Mouse (Mus musculus) limb, embryonic 12.5 days (tissue): ENCODE measurements around the gene Slc24a3. TPM values are rescaled to one million over a fixed set of nuclear protein-coding genes. Genes with fewer than 3 reads are reported as not detected.

ENCODE experiments used
- ATAC-seq: fragments of 200-750 bp; cut with Nextera tagmentation; 2 replicates; pipeline ENCODE4 v1.8.0; 2017; ENCODE audit warnings: low read depth, moderate TSS enrichment; ENCODE audit not compliant: insufficient number of reproducible peaks, insufficient read depth, low FRiP score, low TSS enrichment
- H3K27ac ChIP-seq: fragments of 300-500 bp; sonication (generic); 2 replicates; pipeline ENCODE4 v1.5.1; 2016; ENCODE audit warnings: mild to moderate bottlenecking, moderate library complexity
- H3K27me3 ChIP-seq: fragments of 300-500 bp; sonication (generic); 2 replicates; pipeline ENCODE4 v1.6.1; 2016; ENCODE audit warnings: mild to moderate bottlenecking, moderate library complexity
- H3K36me3 ChIP-seq: fragments of 300-500 bp; sonication (generic); 2 replicates; pipeline ENCODE4 v1.6.1; 2016; ENCODE audit warnings: mild to moderate bottlenecking, moderate library complexity
- H3K4me1 ChIP-seq: fragments of 300-500 bp; sonication (generic); replicated peaks from 2 replicates; pipeline ENCODE4 v1.6.1; 2016
- H3K4me2 ChIP-seq: fragments of 300-500 bp; sonication (generic); 2 replicates; pipeline ENCODE4 v1.6.1; 2016; ENCODE audit warnings: mild to moderate bottlenecking, moderate library complexity
- H3K4me3 ChIP-seq: fragments of 300-500 bp; sonication (generic); replicated peaks from 2 replicates; pipeline ENCODE4 v1.5.1; 2016; ENCODE audit warnings: mild to moderate bottlenecking
- H3K9ac ChIP-seq: fragments of 300-500 bp; sonication (generic); replicated peaks from 2 replicates; pipeline ENCODE4 v1.6.1; 2016; ENCODE audit warnings: mild to moderate bottlenecking, moderate library complexity
- H3K9me3 ChIP-seq: fragments of 300-500 bp; sonication (generic); 2 replicates; pipeline ENCODE4 v1.6.1; 2016; ENCODE audit warnings: mild to moderate bottlenecking, moderate library complexity
- WGBS: fragments of 180-500 bp; shearing (Covaris S2); methylation state at CpG from one replicate; pipeline ENCODE4 v1.1.7; 2016; 5-methylcytosine and 5-hydroxymethylcytosine counted together
- polyA plus RNA-seq: library from polyadenylated mRNA; unstranded; fragments of >200 nt; fragmentation: Nextera tagmentation; extraction: Ambion mirVana; gene quantifications from 2 replicates; pipeline ENCODE4 v1.2.1, GENCODE M21; 2016

Slc24a3 gene
- polyA plus RNA-seq, 1 experiment from 2014 or later: 1.3 TPM

- Histone ChIP-seq H3K36me3 (no peaks in the 10 kb centered on the region), H3K4me1 (no peaks in the 10 kb centered on the region), H3K27me3 (no peaks in the 10 kb centered on the region), H3K27ac (no peak overlapping the region), H3K9ac (no peak overlapping the region), H3K4me3 (no peak overlapping the region), H3K9me3 (no peaks in the 10 kb centered on the region), H3K4me2 (no peak overlapping the region)
- WGBS: 95% methylated on average over 11 of the region's 11 CpGs
- no peak for ATAC-seq
Observed at GRCm38 (mm10) chr2:145213587-145213986, 46.0 kb downstream of the Slc24a3 start.

GRCm38 (mm10) chr2:145214086-145214831, 46.7 kb downstream of the Slc24a3 start:
- H3K36me3 ChIP-seq: no peaks in the 10 kb centered on the region

GRCm38 (mm10) chr2:145216580-145216979, 49.0 kb downstream of the Slc24a3 start:
- ATAC-seq: no peak
- WGBS: 32% methylated on average over 2 of the region's 2 CpGs

More at GRCm38 (mm10) chr2:145214086-145214831, 46.7 kb downstream of the Slc24a3 start:
- 78% methylated on average over 8 of the region's 8 CpGs for WGBS
- Histone ChIP-seq H3K9ac (no peak overlapping the region), H3K4me1 (no peaks in the 10 kb centered on the region), H3K4me2 (no peak overlapping the region), H3K27me3 (no peaks in the 10 kb centered on the region), H3K9me3 (no peaks in the 10 kb centered on the region), H3K27ac (no peak overlapping the region), H3K4me3 (no peak overlapping the region)
- no peak for ATAC-seq

GRCm38 (mm10) chr2:145217422-145217821, 49.9 kb downstream of the Slc24a3 start:
- no peak for ATAC-seq
- 93% methylated on average over 2 of the region's 2 CpGs for WGBS
- H3K27ac ChIP-seq: no peak overlapping the region
- H3K9me3 ChIP-seq: no peaks in the 10 kb centered on the region
- H3K4me3 ChIP-seq: no peak overlapping the region
- H3K27me3 ChIP-seq: no peaks in the 10 kb centered on the region
- no peaks in the 10 kb centered on the region for H3K36me3 ChIP-seq
- no peak overlapping the region for H3K4me2 ChIP-seq
- no peak overlapping the region for H3K9ac ChIP-seq
- H3K4me1 ChIP-seq: no peaks in the 10 kb centered on the region

More at GRCm38 (mm10) chr2:145216580-145216979, 49.0 kb downstream of the Slc24a3 start:
- H3K27me3 ChIP-seq: no peaks in the 10 kb centered on the region
- H3K4me2 ChIP-seq: no peak overlapping the region
- H3K9ac ChIP-seq: no peak overlapping the region
- H3K27ac ChIP-seq: no peak overlapping the region
- no peak overlapping the region for H3K4me3 ChIP-seq
- no peaks in the 10 kb centered on the region for H3K9me3 ChIP-seq
- H3K36me3 ChIP-seq: no peaks in the 10 kb centered on the region
- no peaks in the 10 kb centered on the region for H3K4me1 ChIP-seq

GRCm38 (mm10) chr2:145219246-145219645, 51.7 kb downstream of the Slc24a3 start:
- Histone ChIP-seq H3K4me1 (no peaks in the 10 kb centered on the region), H3K4me2 (no peak overlapping the region), H3K9ac (no peak overlapping the region), H3K9me3 (no peaks in the 10 kb centered on the region), H3K4me3 (no peak overlapping the region), H3K27ac (no peak overlapping the region), H3K36me3 (no peaks in the 10 kb centered on the region), H3K27me3 (no peaks in the 10 kb centered on the region)
- no peak for ATAC-seq
- WGBS: 76% methylated on average over 6 of the region's 6 CpGs

GRCm38 (mm10) chr2:145223646-145224045, 56.1 kb downstream of the Slc24a3 start:
- Histone ChIP-seq H3K27ac (no peak overlapping the region), H3K9me3 (no peaks in the 10 kb centered on the region), H3K4me2 (no peak overlapping the region), H3K9ac (no peak overlapping the region), H3K4me3 (no peak overlapping the region), H3K27me3 (no peaks in the 10 kb centered on the region), H3K36me3 (no peaks in the 10 kb centered on the region), H3K4me1 (no peaks in the 10 kb centered on the region)
- no peak for ATAC-seq
- 73% methylated on average over 4 of the region's 4 CpGs for WGBS

- H3K36me3 ChIP-seq: no peaks in the 10 kb centered on the region
- no peak overlapping the region for H3K9ac ChIP-seq
- no peak for ATAC-seq
- H3K27ac ChIP-seq: no peak overlapping the region
- no peak overlapping the region for H3K4me3 ChIP-seq
- no peaks in the 10 kb centered on the region for H3K4me1 ChIP-seq
- H3K9me3 ChIP-seq: no peaks in the 10 kb centered on the region
- 56% methylated on average over 3 of the region's 3 CpGs for WGBS
- H3K4me2 ChIP-seq: no peak overlapping the region
- no peaks in the 10 kb centered on the region for H3K27me3 ChIP-seq
Observed at GRCm38 (mm10) chr2:145225640-145226039, 58.1 kb downstream of the Slc24a3 start.

GRCm38 (mm10) chr2:145226100-145226499, 58.5 kb downstream of the Slc24a3 start:
- no peaks in the 10 kb centered on the region for H3K27me3 ChIP-seq
- no peaks in the 10 kb centered on the region for H3K36me3 ChIP-seq

GRCm38 (mm10) chr2:145227351-145227750, 59.8 kb downstream of the Slc24a3 start:
- 93% methylated on average over 5 of the region's 5 CpGs for WGBS
- no peak overlapping the region for H3K9ac ChIP-seq
- no peaks in the 10 kb centered on the region for H3K4me1 ChIP-seq
- no peaks in the 10 kb centered on the region for H3K9me3 ChIP-seq
- no peak overlapping the region for H3K4me2 ChIP-seq
- H3K4me3 ChIP-seq: no peak overlapping the region
- no peak overlapping the region for H3K27ac ChIP-seq
- no peaks in the 10 kb centered on the region for H3K27me3 ChIP-seq
- ATAC-seq: no peak
- H3K36me3 ChIP-seq: no peaks in the 10 kb centered on the region

More at GRCm38 (mm10) chr2:145226100-145226499, 58.5 kb downstream of the Slc24a3 start:
- Histone ChIP-seq H3K4me2 (no peak overlapping the region), H3K9ac (no peak overlapping the region), H3K27ac (no peak overlapping the region), H3K4me3 (no peak overlapping the region), H3K4me1 (no peaks in the 10 kb centered on the region), H3K9me3 (no peaks in the 10 kb centered on the region)
- ATAC-seq: no peak
- 89% methylated on average over 1 of the region's 1 CpGs for WGBS

GRCm38 (mm10) chr2:145232764-145233484, 65.4 kb downstream of the Slc24a3 start:
- 52% methylated on average over 6 of the region's 6 CpGs for WGBS

GRCm38 (mm10) chr2:145233547-145234398, 66.2 kb downstream of the Slc24a3 start:
- no peak for ATAC-seq
- Histone ChIP-seq H3K4me3 (no peak overlapping the region), H3K4me1 (peaks cover 10% of the 10 kb centered on the region), H3K27me3 (no peaks in the 10 kb centered on the region), H3K4me2 (no peak overlapping the region), H3K36me3 (no peaks in the 10 kb centered on the region), H3K27ac (no peak overlapping the region), H3K9me3 (no peaks in the 10 kb centered on the region), H3K9ac (no peak overlapping the region)
- 67% methylated on average over 7 of the region's 7 CpGs for WGBS

More at GRCm38 (mm10) chr2:145232764-145233484, 65.4 kb downstream of the Slc24a3 start:
- Histone ChIP-seq H3K36me3 (no peaks in the 10 kb centered on the region), H3K9me3 (no peaks in the 10 kb centered on the region), H3K9ac (no peak overlapping the region), H3K4me2 (no peak overlapping the region), H3K27me3 (no peaks in the 10 kb centered on the region), H3K27ac (no peak overlapping the region), H3K4me1 (peaks cover 10% of the 10 kb centered on the region), H3K4me3 (no peak overlapping the region)
- no peak for ATAC-seq
